Mouse (Mus musculus): ENCODE results near the gene Gm28041. TPM values are rescaled to one million over a fixed set of nuclear protein-coding genes. Genes with fewer than 3 reads are reported as not detected.
"Not testable (repeated sequence)": the region's sequence is repeated elsewhere in the genome, so short reads cannot be mapped to it uniquely, and the experiment has no call there.

Gene Gm28041
- total RNA-seq (2021), result 1 to 10 TPM; 1.1 to 1.2 TPM
- long read RNA-seq, experiment 1, result 0 reads
- long read RNA-seq, experiment 2, result 0 reads

- peak in 1 of 2 experiments; percentile 22 for DNase-seq (ENCODE audit: low spot score in 2 of 2)
Observed at GRCm38 (mm10) chr13:67375050-67375911, at the start of gene Gm28041, which contains the start of gene Zfp456. Gm28041 (minus strand) TSS chr13:67375733. Zfp456 (minus strand) TSS chr13:67375810.

GRCm38 (mm10) chr13:67422532-67422931 is 47.0 kb upstream of the Gm28041 start:
- DNase-seq (ENCODE audit: low spot score in 2 of 2), result not testable (repeated sequence)

GRCm38 (mm10) chr13:67421207-67421857 is 45.8 kb upstream of the Gm28041 start, which contains the start of gene Zfp459:
Zfp459 (minus strand) TSS chr13:67421418.
- DNase-seq (ENCODE audit: low spot score in 2 of 2), result no peak

- DNase-seq (ENCODE audit: low spot score in 2 of 2), result no peak
Observed at GRCm38 (mm10) chr13:67420558-67421206, 45.1 kb upstream of the Gm28041 start.

GRCm38 (mm10) chr13:67416811-67417210 is 41.3 kb upstream of the Gm28041 start:
- no peak for DNase-seq (ENCODE audit: low spot score in 2 of 2)

DNA sequence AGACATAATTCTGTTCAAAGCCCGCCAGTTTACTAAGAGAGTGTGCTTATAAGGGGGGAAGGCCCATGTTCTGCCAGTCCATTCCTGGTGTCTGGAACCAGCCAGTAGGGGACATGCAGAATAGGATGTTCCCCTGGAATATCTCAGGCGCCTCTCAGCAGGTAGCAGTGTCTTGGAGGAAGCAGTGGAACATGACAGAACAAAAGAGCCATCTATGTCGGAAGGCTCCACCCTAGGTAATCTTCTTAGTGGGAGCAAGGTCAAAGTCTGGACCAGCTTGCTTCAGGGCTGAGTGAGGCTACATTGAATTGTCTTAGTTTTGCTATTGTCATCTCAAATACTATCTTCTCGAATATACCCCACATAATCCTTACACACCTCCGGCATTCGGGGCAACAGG is 40.2 kb upstream of the Gm28041 start:
- DNase-seq (ENCODE audit: low spot score in 2 of 2), result no peak

DNA sequence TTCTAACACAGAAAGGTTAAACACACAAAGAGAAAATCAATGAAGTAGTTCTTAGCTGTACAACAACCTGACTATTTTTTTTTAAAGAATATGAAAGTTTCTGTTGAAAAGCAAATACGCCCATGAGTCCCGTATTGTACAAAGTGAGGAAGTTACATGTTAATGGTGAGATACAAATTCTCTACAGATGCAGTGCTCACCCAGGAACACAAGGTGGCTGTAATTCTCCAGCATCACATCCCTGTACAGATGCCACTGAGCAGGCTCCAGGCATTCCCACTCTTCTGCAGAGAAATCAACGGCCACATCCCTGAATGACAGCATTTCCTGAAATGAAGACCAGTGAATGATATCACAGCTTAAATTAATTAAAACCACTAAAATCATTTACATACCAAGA is 38.1 kb upstream of the Gm28041 start:
- not testable (repeated sequence) for DNase-seq (ENCODE audit: low spot score in 2 of 2)

GRCm38 (mm10) chr13:67399183-67399903 is 23.8 kb upstream of the Gm28041 start, which contains the start of gene Zfp429:
Zfp429 (minus strand) TSS chr13:67399819.
- peak in 1 of 2 experiments; percentile 41 for DNase-seq (ENCODE audit: low spot score in 2 of 2)

- DNase-seq (ENCODE audit: low spot score in 2 of 2), result not testable (repeated sequence)
Observed at GRCm38 (mm10) chr13:67376255-67376654, 722 bp upstream of the Gm28041 start.

- peak; percentile 54 to 74 for DNase-seq (ENCODE audit: low spot score in 2 of 2)
Observed at GRCm38 (mm10) chr13:67360131-67360744, 15.3 kb downstream of the Gm28041 start, which contains the start of the genes Gm28044 and Zfp953. Gm28044 (minus strand) TSS chr13:67360536. Zfp953 (minus strand) TSS chr13:67360605.

DNA sequence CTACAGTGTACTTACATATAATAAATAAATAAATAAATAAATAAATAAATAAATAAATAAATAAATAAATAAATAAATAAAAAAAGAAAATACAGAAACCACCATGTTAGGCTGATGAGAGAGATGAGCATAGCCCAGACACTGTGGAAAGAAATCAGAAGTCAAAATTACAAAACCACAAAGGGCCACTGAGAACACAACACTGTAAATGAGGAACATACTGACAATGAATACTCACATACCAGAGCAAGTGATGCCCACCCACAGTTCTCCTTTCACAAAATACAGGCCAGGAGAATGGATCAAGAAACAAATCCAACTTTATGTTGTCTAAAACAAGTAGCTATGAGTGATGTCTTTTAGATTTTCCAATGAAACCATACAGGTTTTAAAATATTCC is 23.7 kb downstream of the Gm28041 start:
- DNase-seq (ENCODE audit: low spot score in 2 of 2), result no peak

DNA sequence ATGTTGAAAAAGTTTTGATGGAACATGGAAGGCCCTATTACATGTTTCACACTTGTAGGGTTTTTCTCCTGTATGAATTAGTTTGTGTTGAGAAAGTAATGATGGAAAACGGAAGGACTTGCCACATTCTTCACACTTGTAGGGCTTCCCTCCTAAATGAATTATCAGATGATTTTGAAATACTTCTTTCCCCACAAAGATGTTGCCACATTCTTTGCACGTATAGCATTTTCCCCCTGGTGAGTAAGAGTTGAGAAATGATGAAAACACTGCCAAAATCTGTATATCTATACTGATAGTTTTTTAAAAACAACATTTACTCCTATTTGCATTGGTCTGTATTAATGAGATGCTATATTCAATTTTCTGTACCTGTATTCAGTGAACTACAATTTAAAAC is 32.1 kb downstream of the Gm28041 start:
- DNase-seq (ENCODE audit: low spot score in 2 of 2), result no peak

- DNase-seq (ENCODE audit: low spot score in 2 of 2), result no peak
Observed at GRCm38 (mm10) chr13:67332877-67333276, 42.7 kb downstream of the Gm28041 start.

DNA sequence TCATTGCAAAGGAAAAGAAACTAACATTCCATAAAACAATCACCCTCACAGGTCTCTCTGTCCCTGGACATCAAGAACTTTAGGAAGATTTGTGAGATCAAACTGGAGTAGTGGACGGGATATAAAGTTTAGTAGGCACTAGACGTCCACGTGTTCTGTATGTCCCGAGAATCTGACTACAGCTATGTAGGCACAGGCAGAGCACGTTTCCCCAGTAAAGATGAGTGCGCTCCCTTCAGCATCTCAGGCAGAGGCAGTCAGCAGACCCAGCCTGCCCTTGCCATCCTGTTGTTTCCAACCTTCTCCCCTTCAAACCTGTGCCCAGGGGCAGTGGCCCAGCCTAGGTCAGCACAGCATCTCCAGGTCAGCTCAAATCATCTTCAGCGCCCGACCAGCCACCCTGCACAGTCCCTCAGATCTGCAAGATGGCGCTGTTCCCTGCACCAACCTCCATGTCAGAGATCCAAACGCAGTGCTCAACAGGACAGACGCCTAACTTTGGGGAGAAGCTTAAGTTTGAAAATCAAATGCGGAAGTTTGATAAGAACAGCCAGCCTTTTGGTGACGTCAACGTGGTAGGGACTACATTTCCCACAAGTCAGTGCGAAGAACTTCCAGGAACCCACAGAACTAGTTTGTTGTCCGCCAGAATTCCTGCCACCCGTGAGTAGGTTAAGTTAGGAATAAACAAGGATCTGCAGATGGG is 43.4 kb downstream of the Gm28041 start, which contains the start of gene Zfp595:
Zfp595 (minus strand) TSS at position 552 of the 706 bp plus-strand sequence.
- peak; percentile 11 to 65 for DNase-seq (ENCODE audit: low spot score in 2 of 2)

- no peak for DNase-seq (ENCODE audit: low spot score in 2 of 2)
Observed at GRCm38 (mm10) chr13:67306718-67307117, 68.8 kb downstream of the Gm28041 start.

DNA sequence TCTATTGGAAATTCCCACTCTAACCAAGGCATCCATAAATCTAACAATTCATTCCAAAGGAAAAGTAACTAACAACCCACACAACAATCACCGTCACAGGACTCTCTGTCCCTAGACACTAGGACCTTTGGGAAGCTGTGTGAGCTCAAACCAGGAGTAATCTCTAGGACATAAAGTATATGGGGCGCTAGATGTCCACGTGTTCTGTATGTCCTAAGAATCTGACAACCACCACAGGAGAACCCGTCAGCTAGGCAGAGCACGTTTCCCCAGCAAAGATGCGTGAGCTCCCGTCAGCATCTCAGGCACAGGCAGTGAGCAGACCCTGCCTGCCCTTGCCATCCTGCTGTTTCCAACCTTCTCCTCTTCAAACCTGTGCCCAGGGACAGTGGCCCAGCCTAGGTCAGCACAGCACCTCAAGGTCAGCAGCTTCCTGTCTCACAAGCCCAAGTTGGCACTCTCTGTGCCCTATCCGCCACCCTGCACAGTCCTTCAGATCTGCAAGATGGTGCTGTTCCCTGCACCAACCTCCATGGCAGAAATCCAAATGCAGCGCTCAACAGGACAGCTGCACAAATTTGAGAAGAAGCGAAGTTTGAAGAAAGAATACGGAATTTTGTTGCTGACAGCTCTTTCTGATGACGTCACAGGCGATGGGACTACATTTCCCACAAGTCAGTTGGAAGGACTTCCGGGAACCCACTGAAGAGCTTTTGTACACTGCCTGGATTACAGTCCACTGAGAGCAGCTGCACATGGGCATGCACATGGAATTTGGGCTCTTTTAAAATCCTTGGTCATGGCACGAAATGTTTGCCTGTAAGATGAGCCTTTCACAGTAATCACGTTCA is 69.5 kb downstream of the Gm28041 start, which contains the start of gene Zfp457:
Zfp457 (minus strand) TSS at position 664 of the 851 bp plus-strand sequence.
- DNase-seq (ENCODE audit: low spot score in 2 of 2), result peak; percentile 33 to 66
